Mouse (Mus musculus): ENCODE measurements at regions not wholly inside any gene's neighbourhood (a gene's known extent, or its start where the extent isn't known, plus 50 kb on each side); places are given as distances from the start of the nearest gene placed in this dataset.

DNA sequence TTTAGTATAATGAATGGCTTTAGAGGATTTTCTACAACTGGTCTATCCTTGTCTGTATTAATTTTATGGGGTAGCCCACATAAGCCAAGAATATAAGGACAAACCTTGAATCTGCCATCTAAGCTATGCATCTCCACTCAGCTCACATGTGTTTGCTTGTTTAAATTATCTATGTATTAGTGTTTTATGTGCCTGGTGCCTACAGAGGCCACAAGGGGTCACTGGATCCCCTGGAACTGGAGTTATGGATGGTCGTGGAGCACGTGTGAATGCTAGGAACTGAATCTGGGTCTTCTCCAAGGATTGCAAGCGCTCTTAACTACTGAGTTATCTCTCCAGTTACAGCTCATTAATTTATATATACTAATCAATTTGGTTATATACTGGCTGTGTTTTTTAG, 51.1 kb upstream of the Rapgef5 start:
- TF ChIP-seq MAFK (IDR thresholded peaks at IDR 0.05; ENCODE audit: insufficient read depth, low read depth, low read length): no peak
- TF ChIP-seq HCFC1 (IDR thresholded peaks at IDR 0.05; ENCODE audit: borderline replicate concordance, insufficient read depth, low read length): no peak
- no peak for TF ChIP-seq ZNF384 (IDR thresholded peaks at IDR 0.05; ENCODE audit: low read depth, low read length)
- TF ChIP-seq ZC3H11A (IDR thresholded peaks at IDR 0.05; ENCODE audit: borderline replicate concordance, low read depth, low read length): no peak
- no peak for TF ChIP-seq CHD2 (IDR thresholded peaks at IDR 0.05; ENCODE audit: low read depth, low read length)

Data from ES-E14 (cell line).